Mouse (Mus musculus): ENCODE data around the gene Gm33543.

- no peak for TF ChIP-seq POLR2A (IDR thresholded peaks at IDR 0.05; ENCODE audit: extremely low read depth, insufficient read depth, low read length)
- no peak for TF ChIP-seq CTCF (IDR thresholded peaks at IDR 0.05; ENCODE audit: extremely low read depth, insufficient read depth, low read length)
These were observed 37.5 kb upstream of the Gm33543 start for GRCm38 (mm10) chr10:95879983-95880934.
